Mouse (Mus musculus) bone marrow macrophage, adult 2 months (primary cell): ENCODE results near the gene Fam126a.

Experiments used
- CTCF ChIP-seq: IDR thresholded peaks from 2 replicates; pipeline ENCODE4 v1.5.1; 2012; ENCODE audit warnings: low read depth, mild to moderate bottlenecking, low read length, moderate library complexity
- POLR2A ChIP-seq: IDR thresholded peaks from 2 replicates; pipeline ENCODE4 v1.6.1; 2012; ENCODE audit warnings: mild to moderate bottlenecking, low read depth, low read length, borderline replicate concordance

GRCm38 (mm10) chr5:23990001-23990400, 40.5 kb downstream of the Fam126a start:
- TF ChIP-seq CTCF (no peak), POLR2A (no peak)
